Mouse (Mus musculus) liver, embryonic 13.5 days (tissue): Measurements from ENCODE around the gene Tm4sf5. TPM values are rescaled to one million over a fixed set of nuclear protein-coding genes. Genes with fewer than 3 reads are reported as not detected.
"Not testable (repeated sequence)": the region's sequence is repeated elsewhere in the genome, so short reads cannot be mapped to it uniquely, and the experiment has no call there.

ENCODE experiments used
- ATAC-seq: fragments of 200-750 bp; cut with Nextera tagmentation; 2 replicates; pipeline ENCODE4 v1.8.0; 2017; ENCODE audit warnings: low read depth, mild to moderate bottlenecking, moderate number of reproducible peaks, moderate library complexity
- DNase-seq: peaks from one replicate; pipeline ENCODE4 v3.0.0; 2022
- H3K27ac ChIP-seq: fragments of 300-500 bp; sonication (generic); 2 replicates; pipeline ENCODE4 v1.5.1; 2015; ENCODE audit warnings: moderate library complexity, mild to moderate bottlenecking, inconsistent platforms
- H3K27me3 ChIP-seq: fragments of 300-500 bp; sonication (generic); 2 replicates; pipeline ENCODE4 v1.6.1; 2015; ENCODE audit warnings: mild to moderate bottlenecking, inconsistent platforms
- H3K36me3 ChIP-seq: fragments of 300-500 bp; sonication (generic); 2 replicates; pipeline ENCODE4 v1.6.1; 2015; ENCODE audit warnings: mild to moderate bottlenecking, inconsistent platforms
- H3K4me1 ChIP-seq: fragments of 300-500 bp; sonication (generic); replicated peaks from 2 replicates; pipeline ENCODE4 v1.6.1; 2015; ENCODE audit warnings: inconsistent platforms
- H3K4me2 ChIP-seq: fragments of 300-500 bp; sonication (generic); 2 replicates; pipeline ENCODE4 v1.6.1; 2015; ENCODE audit warnings: inconsistent platforms, mild to moderate bottlenecking, moderate library complexity
- H3K4me3 ChIP-seq: fragments of 300-500 bp; sonication (generic); replicated peaks from 2 replicates; pipeline ENCODE4 v1.5.1; 2015; ENCODE audit warnings: mild to moderate bottlenecking, inconsistent platforms
- H3K9ac ChIP-seq: fragments of 300-500 bp; sonication (generic); 2 replicates; pipeline ENCODE4 v1.6.1; 2015; ENCODE audit warnings: mild to moderate bottlenecking, inconsistent platforms
- H3K9me3 ChIP-seq: fragments of 300-500 bp; sonication (generic); replicated peaks from 2 replicates; pipeline ENCODE4 v1.6.1; 2016; ENCODE audit warnings: inconsistent platforms
- WGBS: fragments of 180-500 bp; shearing (Covaris S2); methylation state at CpG from one replicate; pipeline ENCODE4 v1.1.7; 2015; ENCODE audit not compliant: insufficient replicate concordance; 5-methylcytosine and 5-hydroxymethylcytosine counted together
- polyA plus RNA-seq: library from polyadenylated mRNA; unstranded; fragments of >200 nt; fragmentation: Nextera tagmentation; extraction: Ambion mirVana; gene quantifications from 2 replicates; pipeline ENCODE4 v1.2.1, GENCODE M21; 2015

Gene Tm4sf5
- polyA plus RNA-seq, 1 experiment from 2014 or later: 2.5 TPM

DNA sequence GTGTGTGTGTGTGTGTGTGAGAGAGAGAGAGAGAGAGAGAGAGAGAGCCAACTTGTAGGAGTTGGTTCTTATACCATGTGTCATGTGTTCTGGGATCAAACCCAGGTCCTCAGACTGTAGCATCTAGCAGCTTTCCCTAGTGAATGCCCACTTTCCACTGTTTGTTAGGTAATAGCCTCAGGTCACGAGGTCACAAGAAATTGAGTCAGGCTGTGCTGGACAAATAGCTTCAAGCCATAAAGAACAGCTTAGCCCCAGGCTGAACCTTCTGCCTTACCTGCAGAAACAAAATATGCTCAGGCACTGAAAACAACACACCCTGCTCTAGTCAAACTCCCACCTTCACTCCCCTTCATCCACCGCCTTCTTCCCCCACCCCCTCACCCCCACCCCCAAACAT is 6.2 kb downstream of the Tm4sf5 start:
- H3K27ac ChIP-seq: no peak overlapping the region
- H3K27me3 ChIP-seq: peaks cover 30% of the 10 kb centered on the region
- no peak overlapping the region for H3K4me2 ChIP-seq
- DNase-seq: no peak
- ATAC-seq: no peak
- no peaks in the 10 kb centered on the region for H3K36me3 ChIP-seq
- no peak overlapping the region for H3K4me3 ChIP-seq
- WGBS: 49% methylated on average over 2 of the region's 2 CpGs
- H3K9ac ChIP-seq: no peak overlapping the region
- H3K4me1 ChIP-seq: 0 out of 2 replicates have a peak, but pooled peaks cover 6% of the 10 kb centered on the region
- no peaks in the 10 kb centered on the region for H3K9me3 ChIP-seq

DNA sequence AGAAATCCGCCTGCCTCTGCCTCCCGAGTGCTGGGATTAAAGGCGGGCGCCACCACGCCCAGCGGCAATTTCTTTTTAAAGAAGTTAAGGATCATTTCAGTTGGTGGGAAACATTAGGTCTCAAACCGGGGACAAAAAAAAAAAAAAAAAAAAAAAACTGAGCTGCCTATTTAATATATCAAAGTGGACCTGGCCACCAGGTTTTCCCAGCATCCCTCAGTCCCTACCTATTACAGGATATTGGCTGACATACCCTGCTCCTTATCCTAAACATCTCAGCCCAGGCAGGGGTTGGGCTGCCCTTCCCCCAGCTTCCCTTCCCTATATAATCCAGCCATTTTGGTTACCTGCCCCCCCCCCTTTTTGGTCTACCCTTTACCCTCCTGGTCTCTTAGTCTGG is 6.8 kb downstream of the Tm4sf5 start:
- no peak overlapping the region for H3K4me3 ChIP-seq
- 0 out of 2 replicates have a peak, but pooled peaks cover 8% of the 10 kb centered on the region for H3K4me1 ChIP-seq
- peaks cover 30% of the 10 kb centered on the region for H3K27me3 ChIP-seq
- WGBS: 68% methylated on average over 7 of the region's 7 CpGs
- H3K36me3 ChIP-seq: no peaks in the 10 kb centered on the region
- H3K4me2 ChIP-seq: no peak overlapping the region
- no peak overlapping the region for H3K9ac ChIP-seq
- ATAC-seq: no peak
- H3K9me3 ChIP-seq: no peaks in the 10 kb centered on the region
- H3K27ac ChIP-seq: no peak overlapping the region
- no peak for DNase-seq

- Histone ChIP-seq H3K4me2 (no peak overlapping the region), H3K4me1 (peaks cover 12% of the 10 kb centered on the region), H3K27me3 (peaks cover 24% of the 10 kb centered on the region), H3K9ac (no peak overlapping the region), H3K9me3 (no peaks in the 10 kb centered on the region), H3K4me3 (no peak overlapping the region), H3K36me3 (no peaks in the 10 kb centered on the region), H3K27ac (no peak overlapping the region)
- no peak for DNase-seq
- ATAC-seq: no peak
- WGBS: 52% methylated on average over 7 of the region's 7 CpGs
These were observed 7.8 kb downstream of the Tm4sf5 start for GRCm38 (mm10) chr11:70512709-70513342.

- Histone ChIP-seq H3K9me3 (no peaks in the 10 kb centered on the region), H3K27me3 (peaks cover 22% of the 10 kb centered on the region), H3K4me3 (no peak overlapping the region), H3K27ac (no peak overlapping the region), H3K4me2 (no peak overlapping the region), H3K36me3 (no peaks in the 10 kb centered on the region), H3K4me1 (peaks cover 18% of the 10 kb centered on the region), H3K9ac (no peak overlapping the region)
- DNase-seq: no peak
- no peak for ATAC-seq
- 62% methylated on average over 11 of the region's 11 CpGs for WGBS
These were observed 8.5 kb downstream of the Tm4sf5 start for GRCm38 (mm10) chr11:70513520-70513919.

DNA sequence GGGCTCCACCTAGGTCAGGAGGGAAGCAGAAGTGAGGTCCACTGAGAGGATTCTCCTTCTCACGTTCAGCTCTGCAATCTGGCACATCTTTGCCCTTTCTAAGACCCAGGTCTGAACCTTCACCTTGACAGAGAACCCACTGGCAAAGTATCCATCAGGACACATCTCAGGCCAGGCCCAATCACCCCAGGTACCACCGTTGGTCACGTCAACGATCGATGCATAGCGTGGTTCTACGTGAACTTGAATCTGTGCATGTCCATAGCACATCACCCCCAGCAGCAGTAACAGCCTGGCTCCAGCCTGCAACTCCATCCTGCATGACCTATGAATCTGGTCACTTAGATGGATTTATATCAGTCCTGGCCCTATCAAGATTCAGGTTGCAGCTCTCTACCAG is 9.2 kb downstream of the Tm4sf5 start, which contains the start of gene Vmo1:
Gene Vmo1 (minus strand): TSS at position 329 of the 400 bp plus-strand sequence.
- DNase-seq (no peak), ATAC-seq (no peak)
- H3K4me3 ChIP-seq: no peak within 1 kb of the TSS
- no peaks in the 10 kb centered on the region for H3K9me3 ChIP-seq
- H3K9ac ChIP-seq: no peak within 1 kb of the TSS
- WGBS: 69% methylated on average over 7 of the region's 7 CpGs
- H3K27me3 ChIP-seq: peaks cover 16% of the 10 kb centered on the region
- H3K36me3 ChIP-seq: no peaks in the 10 kb centered on the region
- H3K4me2 ChIP-seq: no peak within 1 kb of the TSS
- H3K27ac ChIP-seq: no peak within 1 kb of the TSS
- H3K4me1 ChIP-seq: peaks cover 26% of the 10 kb centered on the region

- Histone ChIP-seq H3K4me3 (no peak overlapping the region), H3K27ac (no peak overlapping the region), H3K4me2 (no peak overlapping the region), H3K9ac (no peak overlapping the region), H3K9me3 (no peaks in the 10 kb centered on the region), H3K36me3 (no peaks in the 10 kb centered on the region), H3K4me1 (peaks cover 33% of the 10 kb centered on the region), H3K27me3 (peaks cover 15% of the 10 kb centered on the region)
- ATAC-seq (no peak), DNase-seq (peak; percentile 20)
- 19% methylated on average over 2 of the region's 2 CpGs for WGBS
These were observed 11.3 kb downstream of the Tm4sf5 start for GRCm38 (mm10) chr11:70516352-70516751.

- peak overlapping the region; percentile 40; the same call in 1 of the 2 replicates for H3K27ac ChIP-seq
- WGBS: 31% methylated on average over 1 of the region's 1 CpGs
- no peak overlapping the region for H3K4me3 ChIP-seq
- peaks cover 15% of the 10 kb centered on the region for H3K27me3 ChIP-seq
- ATAC-seq (no peak), DNase-seq (no peak)
- no peaks in the 10 kb centered on the region for H3K36me3 ChIP-seq
- H3K9me3 ChIP-seq: no peaks in the 10 kb centered on the region
- H3K4me1 ChIP-seq: peaks cover 33% of the 10 kb centered on the region
- H3K9ac ChIP-seq: no peak overlapping the region
- H3K4me2 ChIP-seq: peak overlapping the region; percentile 57; the same call in 1 of the 2 replicates
These were observed 13.4 kb downstream of the Tm4sf5 start for GRCm38 (mm10) chr11:70518436-70518835.

DNA sequence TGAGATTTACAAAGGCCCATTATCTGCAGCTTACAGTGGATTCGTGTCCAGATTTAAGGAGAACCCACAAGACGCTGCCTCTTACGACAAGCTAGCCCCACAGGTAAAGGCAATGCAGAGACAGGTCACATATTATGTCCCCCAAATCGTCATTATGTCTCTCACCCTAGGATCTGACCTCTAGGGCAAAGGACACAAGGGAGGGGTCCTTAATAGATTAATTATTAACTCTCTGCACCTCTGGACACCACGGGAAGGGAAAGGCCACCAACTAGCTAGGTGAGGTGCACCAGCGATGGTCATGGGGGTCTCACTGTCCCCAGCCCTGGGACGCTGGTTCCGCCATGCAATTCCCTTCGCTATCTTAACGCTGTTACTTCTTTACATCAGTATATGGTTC is 13.9 kb downstream of the Tm4sf5 start, which contains the start of gene Gltpd2:
Gene Gltpd2 (plus strand): TSS at position 274 of the 400 bp plus-strand sequence.
- peaks cover 15% of the 10 kb centered on the region for H3K27me3 ChIP-seq
- H3K9ac ChIP-seq: peak within 1 kb of the TSS; percentile 58
- H3K27ac ChIP-seq: peak within 1 kb of the TSS; percentile 64
- H3K9me3 ChIP-seq: no peaks in the 10 kb centered on the region
- WGBS: 60% methylated on average over 10 of the region's 10 CpGs
- H3K36me3 ChIP-seq: no peaks in the 10 kb centered on the region
- DNase-seq (no peak), ATAC-seq (peak; percentile 44)
- peak within 1 kb of the TSS; percentile 43 for H3K4me3 ChIP-seq
- H3K4me1 ChIP-seq: peaks cover 33% of the 10 kb centered on the region
- H3K4me2 ChIP-seq: peak within 1 kb of the TSS; percentile 57

DNA sequence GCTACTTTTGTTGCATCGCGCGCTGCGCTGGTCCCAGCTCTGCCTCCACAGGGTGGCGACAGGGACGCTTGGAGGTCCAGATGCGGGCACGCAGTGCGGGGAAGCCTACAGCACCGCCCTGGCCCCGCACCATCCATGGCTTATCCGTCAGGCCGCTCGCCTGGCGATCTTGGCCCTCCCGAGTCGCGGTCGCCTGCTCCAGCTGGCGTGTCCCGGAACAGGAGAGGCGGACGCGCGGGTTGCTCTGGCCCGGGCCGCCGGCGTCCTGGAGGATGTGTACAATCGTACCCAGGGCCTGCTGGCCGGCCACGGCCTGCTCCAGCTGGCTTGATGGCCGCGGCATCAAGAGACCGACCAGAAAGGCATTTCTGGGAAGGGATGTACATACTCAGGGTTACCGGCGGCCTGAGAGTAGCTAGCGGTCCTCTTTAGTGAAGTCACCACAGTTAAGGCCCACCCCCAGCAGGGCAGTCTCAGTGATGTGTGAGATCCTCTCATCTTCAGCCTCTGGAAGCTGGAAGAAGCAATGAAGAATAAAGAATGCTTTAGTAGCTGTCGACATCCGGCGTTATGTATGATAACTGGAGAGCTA is 15.2 kb downstream of the Tm4sf5 start:
- Histone ChIP-seq H3K9me3 (no peaks in the 10 kb centered on the region), H3K9ac (peak overlapping the region; percentile 58; the same call in 1 of the 2 replicates), H3K36me3 (no peaks in the 10 kb centered on the region), H3K27me3 (peaks cover 15% of the 10 kb centered on the region), H3K4me3 (peak overlapping the region; percentile 43), H3K4me1 (peaks cover 37% of the 10 kb centered on the region), H3K4me2 (peak overlapping the region; percentile 57), H3K27ac (peak overlapping the region; percentile 64)
- WGBS: 28% methylated on average over 41 of the region's 41 CpGs
- DNase-seq (no peak), ATAC-seq (peak; percentile 7; the same call in 1 of the 2 replicates)

- not testable (repeated sequence) for H3K9me3 ChIP-seq, H3K27ac ChIP-seq, H3K9ac ChIP-seq, ATAC-seq, DNase-seq, H3K4me2 ChIP-seq, H3K4me3 ChIP-seq
- Histone ChIP-seq H3K27me3 (peaks cover 15% of the 10 kb centered on the region), H3K4me1 (peaks cover 37% of the 10 kb centered on the region), H3K36me3 (peaks cover 25% of the 10 kb centered on the region)
- 77% methylated on average over 8 of the region's 8 CpGs for WGBS
These were observed 18.4 kb downstream of the Tm4sf5 start for GRCm38 (mm10) chr11:70523306-70523989.

- Histone ChIP-seq H3K27me3 (peaks cover 12% of the 10 kb centered on the region), H3K27ac (0 out of 2 replicates have a peak overlapping the region, but pooled peaks have one; percentile 25), H3K4me3 (peak overlapping the region; percentile 80), H3K4me1 (peaks cover 24% of the 10 kb centered on the region), H3K36me3 (peaks cover 31% of the 10 kb centered on the region), H3K9me3 (no peaks in the 10 kb centered on the region), H3K9ac (peak overlapping the region; percentile 30; the same call in 1 of the 2 replicates), H3K4me2 (peak overlapping the region; percentile 75)
- 6% methylated on average over 8 of the region's 8 CpGs for WGBS
- DNase-seq: no peak
- peak; percentile 43 for ATAC-seq
These were observed 19.7 kb downstream of the Tm4sf5 start for GRCm38 (mm10) chr11:70524782-70525181.
